Mouse (Mus musculus) inflammation-experienced regulatory T-cells, adult 6 months (primary cell): ENCODE results near the gene Ms4a15. TPM values are rescaled to one million over a fixed set of nuclear protein-coding genes. Genes with fewer than 3 reads are reported as not detected.

Source experiments
- ATAC-seq: one replicate; pipeline ENCODE4 v1.8.0; 2017
- polyA plus RNA-seq, 3 experiments: library from polyadenylated mRNA; unstranded; fragments of 100-300 nt; shearing (Covaris generic); gene quantifications; one replicate each; pipeline ENCODE4 v1.2.1; 2017

Gene Ms4a15
- polyA plus RNA-seq, 3 experiments from 2014 or later: not detected

- ATAC-seq: peak; percentile 65
These were observed 33.7 kb downstream of the Ms4a15 start for GRCm38 (mm10) chr19:10959085-10959977.

DNA sequence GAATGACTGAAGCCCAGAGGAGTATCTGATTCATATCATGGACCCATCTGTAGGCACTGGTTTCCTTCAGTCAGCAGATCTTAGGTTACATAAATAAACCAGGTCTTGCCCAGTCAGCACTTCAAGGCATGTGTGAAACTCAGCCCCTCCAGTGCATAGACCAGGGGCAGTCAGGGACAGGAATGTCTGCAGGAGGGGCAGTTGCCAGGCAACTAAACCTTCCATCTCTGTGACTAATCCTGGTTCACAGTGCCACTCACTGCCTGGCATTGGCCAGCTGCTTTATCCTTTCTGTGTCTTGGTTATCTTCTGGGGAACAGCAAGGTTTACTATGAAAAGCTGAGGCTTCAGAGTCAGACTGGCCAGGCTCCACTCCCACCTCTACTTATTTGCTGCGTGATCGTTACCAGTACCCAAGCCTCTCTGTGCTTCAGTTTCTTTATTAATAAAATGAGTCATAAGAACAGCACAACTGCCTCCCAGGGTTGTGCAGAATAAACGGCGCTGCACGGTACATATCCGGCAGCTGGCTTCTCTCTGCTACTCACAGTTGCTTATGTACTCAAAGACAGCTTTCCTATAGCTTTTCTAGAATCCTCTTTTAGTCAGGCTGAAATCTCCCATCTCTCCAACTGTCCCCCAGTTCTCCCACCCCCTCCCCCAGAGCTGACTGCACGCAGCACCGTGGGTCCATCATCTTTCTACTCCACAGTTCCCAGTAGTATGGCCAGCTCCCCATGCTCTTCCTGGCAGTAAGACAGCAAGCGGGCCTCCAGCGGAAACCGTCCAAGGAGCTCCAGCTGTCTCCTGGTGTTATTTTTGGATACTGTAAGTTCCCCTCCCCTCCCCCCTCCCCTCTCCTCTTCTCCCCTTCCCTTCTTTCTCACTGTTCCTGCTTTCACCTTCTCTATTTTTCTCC, 40.8 kb downstream of the Ms4a15 start:
- no peak for ATAC-seq

DNA sequence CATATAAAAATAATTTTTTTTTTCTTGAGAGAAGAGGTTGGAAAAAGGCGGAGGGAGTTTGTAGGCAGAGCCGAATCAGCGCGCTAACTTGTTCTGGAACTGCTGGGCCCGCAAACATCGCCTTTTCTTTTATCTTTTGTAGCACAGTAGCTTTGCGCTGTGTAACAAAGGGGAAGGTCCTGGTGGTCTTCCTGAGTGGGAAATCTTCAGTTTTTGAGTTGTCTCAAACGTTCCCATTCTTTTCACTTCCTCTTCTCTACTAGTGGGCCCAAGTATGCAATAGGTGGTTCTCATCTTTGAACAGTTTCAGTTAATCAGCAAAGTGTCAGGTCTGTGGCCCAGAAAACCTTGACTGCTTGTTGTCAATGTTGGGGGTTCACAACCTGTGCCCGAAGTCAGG, 43.5 kb downstream of the Ms4a15 start:
- ATAC-seq: no peak

GRCm38 (mm10) chr19:10949112-10949511, 43.9 kb downstream of the Ms4a15 start, which contains the start of gene Ccdc86:
Ccdc86 (minus strand) TSS chr19:10949266.
- ATAC-seq: peak; percentile 96

GRCm38 (mm10) chr19:10948416-10948815, 44.6 kb downstream of the Ms4a15 start:
- ATAC-seq: no peak

DNA sequence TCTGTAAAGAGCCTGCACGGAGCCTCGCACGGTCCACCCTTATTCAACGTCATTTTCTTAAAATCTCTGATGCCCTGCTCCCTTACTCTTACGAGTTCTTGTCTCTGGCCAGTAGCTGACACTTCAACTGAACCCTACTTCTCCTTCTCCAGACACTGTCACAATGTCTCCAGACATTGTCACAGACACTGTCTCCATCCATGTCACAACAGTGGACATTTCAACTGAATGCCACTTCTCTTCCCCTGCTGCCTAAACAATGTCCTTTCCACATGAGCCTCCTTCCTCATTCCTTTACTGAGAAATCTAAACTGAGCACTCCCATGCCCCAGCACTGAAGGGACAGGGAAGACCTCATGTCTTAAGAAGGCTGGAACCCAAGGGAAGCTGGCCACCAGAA, 45.8 kb downstream of the Ms4a15 start:
- no peak for ATAC-seq

DNA sequence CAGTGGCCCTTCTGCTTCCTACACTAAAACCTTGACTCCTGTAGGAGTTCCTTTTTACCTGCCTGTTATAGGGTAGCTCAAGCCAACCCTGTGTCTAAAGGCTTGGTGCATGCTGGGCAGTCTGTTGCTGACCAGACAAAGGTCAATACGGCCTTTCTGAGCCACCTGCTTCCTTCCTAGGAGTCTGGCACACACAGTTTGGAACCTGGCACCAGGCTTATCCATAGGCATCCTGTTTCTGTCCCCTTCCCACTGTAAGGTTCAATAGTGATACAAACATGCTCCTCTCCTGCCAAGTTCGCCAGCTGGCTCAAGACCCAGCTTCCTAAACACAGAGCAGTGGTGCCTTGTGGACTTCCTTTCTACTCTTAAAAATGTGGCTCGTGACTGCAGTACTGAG, 46.5 kb downstream of the Ms4a15 start:
- no peak for ATAC-seq

DNA sequence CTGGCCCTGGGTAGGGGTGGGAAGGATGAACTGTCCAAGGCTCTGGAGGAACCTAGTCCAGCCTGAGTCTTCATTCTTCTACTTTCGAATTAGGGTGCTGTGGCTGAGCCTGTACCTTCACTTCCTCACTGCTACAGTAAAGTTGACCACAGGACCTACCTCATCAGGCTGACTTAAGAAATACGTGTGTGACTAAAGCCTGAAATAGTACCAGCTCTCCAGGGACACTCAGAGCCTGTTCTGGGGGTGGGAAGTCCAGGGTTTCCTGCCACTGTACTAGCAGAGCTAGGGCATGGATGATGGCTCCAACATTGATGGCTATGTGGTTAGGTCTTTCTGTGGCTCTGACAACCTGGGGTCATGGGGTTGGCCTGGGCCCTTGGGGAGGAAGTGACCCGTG, 49.1 kb downstream of the Ms4a15 start:
- no peak for ATAC-seq

GRCm38 (mm10) chr19:10940801-10941457, 52.1 kb downstream of the Ms4a15 start:
- ATAC-seq: no peak

DNA sequence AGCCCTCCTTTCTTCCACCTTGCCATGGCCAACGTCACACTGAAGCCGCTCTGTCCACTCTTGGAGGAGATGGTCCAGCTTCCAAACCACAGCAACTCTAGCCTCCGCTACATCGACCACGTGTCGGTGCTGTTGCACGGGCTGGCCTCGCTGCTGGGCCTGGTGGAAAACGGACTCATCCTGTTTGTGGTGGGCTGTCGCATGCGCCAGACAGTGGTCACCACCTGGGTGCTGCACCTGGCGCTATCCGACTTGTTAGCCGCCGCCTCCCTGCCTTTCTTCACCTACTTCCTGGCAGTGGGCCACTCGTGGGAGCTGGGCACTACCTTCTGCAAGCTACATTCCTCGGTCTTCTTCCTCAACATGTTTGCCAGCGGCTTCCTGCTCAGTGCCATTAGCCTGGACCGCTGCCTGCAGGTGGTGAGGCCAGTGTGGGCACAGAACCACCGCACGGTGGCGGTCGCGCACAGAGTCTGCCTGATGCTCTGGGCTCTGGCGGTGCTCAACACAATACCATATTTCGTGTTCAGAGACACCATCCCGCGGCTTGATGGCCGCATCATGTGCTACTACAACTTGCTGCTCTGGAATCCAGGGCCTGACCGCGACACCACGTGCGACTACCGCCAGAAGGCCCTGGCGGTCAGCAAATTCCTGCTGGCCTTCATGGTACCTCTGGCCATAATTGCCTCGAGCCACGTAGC, 52.8 kb downstream of the Ms4a15 start:
- no peak for ATAC-seq

DNA sequence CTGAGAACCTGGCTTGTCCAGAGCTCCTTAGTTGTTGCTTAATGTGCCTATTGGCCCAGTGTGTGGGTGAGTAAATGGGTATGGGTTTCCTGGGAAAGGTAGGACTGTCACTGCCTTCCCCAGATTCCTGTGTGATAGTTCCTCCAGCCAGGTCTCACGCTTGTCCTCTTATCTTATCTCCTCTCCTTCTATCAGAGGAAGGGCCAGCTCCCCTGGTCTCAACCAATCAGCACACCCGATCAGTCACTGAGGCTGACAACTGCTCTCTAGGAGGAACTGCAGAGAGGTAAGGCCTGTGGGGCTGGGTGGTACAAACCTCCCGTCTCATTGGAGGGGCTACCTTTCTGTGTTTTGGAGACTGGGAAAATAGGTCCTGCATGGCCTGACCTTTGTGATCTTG, 54.3 kb downstream of the Ms4a15 start:
- ATAC-seq: no peak

- ATAC-seq: no peak
These were observed 55.9 kb downstream of the Ms4a15 start, which contains the start of gene Ptgdr2 for GRCm38 (mm10) chr19:10937110-10937563. Ptgdr2 (plus strand) TSS chr19:10937160.

DNA sequence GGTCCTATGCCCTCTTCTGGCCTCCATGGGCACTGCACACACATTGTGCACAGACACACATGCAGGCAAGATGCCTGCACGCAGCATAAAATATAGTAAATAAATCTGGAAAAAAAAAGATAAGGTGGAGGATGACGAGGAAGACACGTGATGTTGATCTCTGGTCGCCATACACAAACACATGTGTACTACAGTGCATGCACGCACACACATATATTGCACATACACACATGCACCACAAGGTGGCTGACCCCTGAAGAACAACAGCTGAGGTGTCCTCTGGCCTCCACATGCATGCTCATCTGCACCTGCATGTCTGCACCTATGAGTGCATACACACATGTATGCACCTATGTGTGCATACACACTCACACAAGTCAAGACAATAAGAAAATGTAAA, 57.0 kb downstream of the Ms4a15 start:
- no peak for ATAC-seq

DNA sequence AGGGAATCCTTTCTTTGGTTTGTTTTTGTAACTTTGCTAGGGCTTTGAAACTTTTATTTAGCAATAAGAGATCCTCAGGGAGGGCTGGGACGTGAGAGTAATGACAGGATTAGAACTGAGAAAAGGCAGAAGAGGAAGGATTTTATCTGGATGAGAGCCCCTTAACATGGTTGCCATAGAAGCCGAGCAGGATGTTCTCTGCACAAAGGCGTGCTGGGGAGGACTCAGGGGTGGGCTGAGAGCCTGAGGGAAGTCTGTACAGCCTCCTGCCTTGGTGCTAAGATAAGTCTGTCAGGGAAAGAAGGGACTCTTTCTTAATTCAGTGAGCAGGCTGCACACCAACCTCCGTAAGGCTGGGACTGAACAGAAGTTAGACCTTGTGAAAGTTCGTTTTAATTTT, 58.0 kb downstream of the Ms4a15 start:
- ATAC-seq: no peak

- no peak for ATAC-seq
These were observed 62.4 kb downstream of the Ms4a15 start for GRCm38 (mm10) chr19:10930641-10931040.

Other genes with a start within 250 kb of the Ms4a15 start
- 100 to 1,000 TPM; 356 to 569 (median 520) TPM for gene Cd6, start 163.2 kb downstream of the Ms4a15 start, polyA plus RNA-seq
- gene Slc15a3, start 153.5 kb downstream of the Ms4a15 start, polyA plus RNA-seq: 10 to 100 TPM in 1 of 3 experiments, 1 to 10 TPM in 2; 3.2 to 16.7 (median 3.3) TPM
- gene Tmem132a, start 123.3 kb downstream of the Ms4a15 start, polyA plus RNA-seq: 1 to 10 TPM in 1 of 3 experiments, under 1 TPM in 1, not detected in 1; 0.86 to 1.0 TPM
- 10 to 100 TPM; 55.3 to 75.6 (median 64.7) TPM for gene Tmem109, start 111.2 kb downstream of the Ms4a15 start, polyA plus RNA-seq
- gene Prpf19, start 98.0 kb downstream of the Ms4a15 start, polyA plus RNA-seq: 10 to 100 TPM in 2 of 3 experiments, 1 to 10 TPM in 1; 6.2 to 26.0 (median 20.2) TPM
- gene Zp1, start 72.6 kb downstream of the Ms4a15 start, polyA plus RNA-seq: not detected
- under 1 TPM in 1 of 3 experiments, not detected in 2; 0.22 TPM for gene Ptgdr2, start 56.1 kb downstream of the Ms4a15 start, polyA plus RNA-seq
- 1 to 10 TPM; 7.7 to 9.0 (median 7.9) TPM for gene Ccdc86, start 44.0 kb downstream of the Ms4a15 start, polyA plus RNA-seq
- gene Ms4a10, start 18.6 kb downstream of the Ms4a15 start, polyA plus RNA-seq: not detected
- gene Ms4a18, start 24.8 kb upstream of the Ms4a15 start, polyA plus RNA-seq: not detected
- under 1 TPM in 1 of 3 experiments, not detected in 2; 0.54 TPM for gene Ms4a8a, start 87.9 kb upstream of the Ms4a15 start, polyA plus RNA-seq
- not detected for gene 1700017D01Rik, start 137.6 kb upstream of the Ms4a15 start, polyA plus RNA-seq
- gene 1700025F22Rik, start 172.1 kb upstream of the Ms4a15 start, polyA plus RNA-seq: not detected
- not detected for gene Ms4a13, start 203.5 kb upstream of the Ms4a15 start, polyA plus RNA-seq
- gene Ms4a12, start 239.2 kb upstream of the Ms4a15 start, polyA plus RNA-seq: not detected